Mouse (Mus musculus) testis, adult 2 months (tissue): ENCODE data around the gene S1pr5.

Source experiments
- CTCF ChIP-seq: fragments of 200-500 bp; IDR thresholded peaks from 2 replicates; pipeline ENCODE4 v1.5.1; 2012; ENCODE audit warnings: low read depth, mild to moderate bottlenecking, inconsistent platforms, low read length, moderate library complexity; ENCODE audit not compliant: control insufficient read depth, insufficient read depth, insufficient replicate concordance
- POLR2A ChIP-seq: fragments of 200-500 bp; IDR thresholded peaks from 2 replicates; pipeline ENCODE4 v1.6.1; 2012; ENCODE audit warnings: low read depth, mild to moderate bottlenecking, inconsistent platforms, low read length, moderate library complexity; ENCODE audit not compliant: control insufficient read depth

GRCm38 (mm10) chr9:21194787-21195493 is 53.3 kb downstream of the S1pr5 start:
- no peak for TF ChIP-seq CTCF
- TF ChIP-seq POLR2A: no peak
